Mouse (Mus musculus) heart, embryonic 11.5 days (tissue): ENCODE results near the gene Xpot. TPM values are rescaled to one million over a fixed set of nuclear protein-coding genes. Genes with fewer than 3 reads are reported as not detected.

Experiments used
- ATAC-seq: fragments of 200-750 bp; cut with Nextera tagmentation; replicated peaks from 2 replicates; pipeline ENCODE4 v1.8.0; 2017; ENCODE audit warnings: moderate library complexity; ENCODE audit not compliant: insufficient number of reproducible peaks, low FRiP score, low TSS enrichment
- H3K27ac ChIP-seq: fragments of 300-500 bp; sonication (generic); 2 replicates; pipeline ENCODE4 v1.5.1; 2014; ENCODE audit warnings: mild to moderate bottlenecking, low read depth, low read length
- H3K27me3 ChIP-seq: fragments of 300-500 bp; sonication (generic); 2 replicates; pipeline ENCODE4 v1.6.1; 2014; ENCODE audit warnings: mild to moderate bottlenecking, low read length, mixed read lengths; ENCODE audit not compliant: control insufficient read depth, insufficient read depth
- H3K36me3 ChIP-seq: fragments of 300-500 bp; sonication (generic); 2 replicates; pipeline ENCODE4 v1.6.1; 2014; ENCODE audit warnings: mild to moderate bottlenecking, low read length, moderate library complexity, mixed read lengths; ENCODE audit not compliant: control insufficient read depth, insufficient read depth
- H3K4me1 ChIP-seq: fragments of 300-500 bp; sonication (generic); 2 replicates; pipeline ENCODE4 v1.6.1; 2014; ENCODE audit warnings: low read length; ENCODE audit not compliant: control insufficient read depth, insufficient read depth
- H3K4me2 ChIP-seq: fragments of 300-500 bp; sonication (generic); 2 replicates; pipeline ENCODE4 v1.6.1; 2014; ENCODE audit warnings: mild to moderate bottlenecking, moderate library complexity
- H3K4me3 ChIP-seq: fragments of 300-500 bp; sonication (generic); 2 replicates; pipeline ENCODE4 v1.5.1; 2014; ENCODE audit warnings: low read depth, low read length
- H3K9ac ChIP-seq: fragments of 300-500 bp; sonication (generic); 2 replicates; pipeline ENCODE4 v1.6.1; 2014; ENCODE audit warnings: mild to moderate bottlenecking, low read depth, low read length, moderate library complexity
- H3K9me3 ChIP-seq: fragments of 300-500 bp; sonication (generic); replicated peaks from 2 replicates; pipeline ENCODE4 v1.6.1; 2016; ENCODE audit warnings: low read length; ENCODE audit not compliant: control insufficient read depth
- WGBS: fragments of 180-500 bp; shearing (Covaris S2); extraction: QIAGEN DNeasy Blood & Tissue Kit; methylation state at CpG from one replicate; pipeline ENCODE4 v1.1.7; 2014; ENCODE audit not compliant: insufficient replicate concordance; 5-methylcytosine and 5-hydroxymethylcytosine counted together
- polyA plus RNA-seq: library from polyadenylated mRNA; unstranded; fragments of >200 nt; fragmentation: Nextera tagmentation; extraction: Ambion mirVana; gene quantifications from 2 replicates; pipeline ENCODE4 v1.2.1, GENCODE M21; 2014

Gene Xpot
- polyA plus RNA-seq, 1 experiment from 2014 or later, result 35.3 TPM

DNA sequence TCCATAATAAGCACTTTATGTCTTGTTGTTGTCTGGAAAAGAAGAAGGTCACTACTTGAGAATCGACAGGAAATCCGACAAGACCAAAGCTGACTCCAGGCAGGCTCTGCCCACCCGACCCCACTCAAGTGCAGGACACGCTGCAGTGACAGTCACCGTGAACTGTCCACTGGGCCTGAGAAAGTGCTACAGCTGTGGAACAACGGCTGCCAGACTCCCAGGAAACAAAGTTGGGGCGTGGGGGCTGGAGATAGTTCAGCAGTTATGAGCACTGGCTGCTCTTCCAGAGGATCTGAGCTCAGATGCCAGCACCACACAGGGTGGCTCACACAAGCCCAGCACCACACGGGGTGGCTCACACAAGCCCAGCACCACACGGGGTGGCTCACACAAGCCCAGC lies 49.8 kb downstream of the Xpot start:
- Histone ChIP-seq H3K27me3 (no peaks in the 10 kb centered on the region), H3K4me3 (no peak overlapping the region), H3K9me3 (no peaks in the 10 kb centered on the region), H3K36me3 (peaks cover 18% of the 10 kb centered on the region), H3K9ac (no peak overlapping the region), H3K27ac (no peak overlapping the region), H3K4me2 (no peak overlapping the region), H3K4me1 (no peaks in the 10 kb centered on the region)
- no peak for ATAC-seq
- 82% methylated on average over 9 of the region's 9 CpGs for WGBS

DNA sequence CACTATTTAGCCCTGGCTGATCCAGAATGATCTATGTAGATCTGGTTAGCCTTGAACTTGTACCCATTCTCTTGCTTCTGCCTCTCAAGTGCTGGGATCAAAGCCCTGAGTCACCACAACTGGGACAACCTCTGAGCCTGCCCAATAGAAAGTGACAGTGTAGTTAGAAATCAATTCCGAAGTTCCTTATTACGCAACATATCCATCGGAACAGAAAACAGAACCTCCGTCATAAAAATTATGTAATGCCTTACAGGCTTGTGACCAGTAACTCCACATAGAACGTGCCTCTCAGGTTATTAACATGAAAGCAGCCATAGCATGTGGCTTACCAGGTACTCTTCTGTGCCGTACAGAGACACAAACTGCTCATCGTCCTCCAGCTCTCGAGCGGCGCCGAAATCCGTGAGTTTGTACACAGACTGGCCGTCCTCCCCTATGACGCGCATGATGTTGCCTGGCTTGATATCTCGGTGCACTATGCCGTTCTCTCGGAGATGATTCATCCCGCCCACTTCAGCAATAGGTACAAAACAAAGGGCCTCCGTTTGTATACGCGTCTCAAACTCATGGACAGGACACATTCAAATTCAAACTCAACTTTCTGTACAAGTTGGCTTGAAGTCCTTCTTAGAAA lies 54.5 kb downstream of the Xpot start:
- Histone ChIP-seq H3K4me1 (peaks cover 7% of the 10 kb centered on the region; the same call in 1 of the 2 replicates), H3K9ac (no peak overlapping the region), H3K4me3 (no peak overlapping the region), H3K9me3 (no peaks in the 10 kb centered on the region), H3K36me3 (peaks cover 17% of the 10 kb centered on the region), H3K27me3 (no peaks in the 10 kb centered on the region), H3K4me2 (no peak overlapping the region), H3K27ac (no peak overlapping the region)
- 95% methylated on average over 22 of the region's 22 CpGs for WGBS
- ATAC-seq, result no peak

DNA sequence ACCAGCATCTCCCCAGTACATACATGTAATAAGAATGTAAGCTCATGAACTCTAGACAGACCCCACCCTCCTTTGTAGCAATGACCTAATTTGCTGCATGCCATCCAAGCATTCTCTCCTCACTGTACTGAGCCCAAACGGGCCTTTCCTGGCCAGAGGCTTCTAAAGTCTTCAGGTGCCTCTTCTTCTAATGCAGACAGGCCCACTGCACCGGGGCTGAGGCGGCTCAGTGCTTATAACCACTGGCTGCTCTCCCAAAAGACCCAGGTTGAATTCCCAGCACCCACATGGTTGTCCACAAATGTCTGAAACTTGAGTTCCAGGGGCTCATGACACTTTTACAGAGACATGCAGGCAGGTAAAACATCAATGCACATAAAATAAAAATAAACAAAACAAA lies 55.1 kb downstream of the Xpot start:
- H3K4me2 ChIP-seq, result no peak overlapping the region
- H3K9me3 ChIP-seq, result no peaks in the 10 kb centered on the region
- no peak overlapping the region for H3K27ac ChIP-seq
- no peaks in the 10 kb centered on the region for H3K27me3 ChIP-seq
- WGBS, result 84% methylated on average over 3 of the region's 3 CpGs
- ATAC-seq, result no peak
- peaks cover 7% of the 10 kb centered on the region; the same call in 1 of the 2 replicates for H3K4me1 ChIP-seq
- no peak overlapping the region for H3K9ac ChIP-seq
- peaks cover 17% of the 10 kb centered on the region for H3K36me3 ChIP-seq
- H3K4me3 ChIP-seq, result no peak overlapping the region

DNA sequence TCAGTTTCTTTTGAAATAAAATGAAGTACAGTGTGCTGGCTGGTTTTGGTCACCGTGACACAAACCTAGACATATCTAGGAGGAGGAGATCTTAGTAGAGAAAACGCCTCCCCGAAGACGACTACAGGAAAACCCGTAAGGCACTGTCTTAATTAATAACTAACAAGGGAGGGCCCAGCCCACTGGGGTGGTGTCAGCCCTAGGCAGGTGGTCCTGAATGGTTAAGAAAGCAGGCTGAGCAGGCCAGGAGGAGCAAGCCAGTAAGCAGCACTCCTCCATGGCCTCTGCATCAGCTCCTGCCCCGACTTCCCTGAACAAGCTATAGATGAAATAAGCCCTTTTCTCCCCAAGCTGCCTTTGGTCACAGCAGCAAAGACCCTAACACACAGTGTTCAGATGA lies 56.3 kb downstream of the Xpot start:
- Histone ChIP-seq H3K4me2 (no peak overlapping the region), H3K4me3 (no peak overlapping the region), H3K27ac (peak overlapping the region; percentile 74), H3K27me3 (no peaks in the 10 kb centered on the region), H3K36me3 (peaks cover 14% of the 10 kb centered on the region), H3K4me1 (peaks cover 7% of the 10 kb centered on the region; the same call in 1 of the 2 replicates), H3K9ac (no peak overlapping the region), H3K9me3 (no peaks in the 10 kb centered on the region)
- WGBS, result 69% methylated on average over 6 of the region's 6 CpGs
- no peak for ATAC-seq

DNA sequence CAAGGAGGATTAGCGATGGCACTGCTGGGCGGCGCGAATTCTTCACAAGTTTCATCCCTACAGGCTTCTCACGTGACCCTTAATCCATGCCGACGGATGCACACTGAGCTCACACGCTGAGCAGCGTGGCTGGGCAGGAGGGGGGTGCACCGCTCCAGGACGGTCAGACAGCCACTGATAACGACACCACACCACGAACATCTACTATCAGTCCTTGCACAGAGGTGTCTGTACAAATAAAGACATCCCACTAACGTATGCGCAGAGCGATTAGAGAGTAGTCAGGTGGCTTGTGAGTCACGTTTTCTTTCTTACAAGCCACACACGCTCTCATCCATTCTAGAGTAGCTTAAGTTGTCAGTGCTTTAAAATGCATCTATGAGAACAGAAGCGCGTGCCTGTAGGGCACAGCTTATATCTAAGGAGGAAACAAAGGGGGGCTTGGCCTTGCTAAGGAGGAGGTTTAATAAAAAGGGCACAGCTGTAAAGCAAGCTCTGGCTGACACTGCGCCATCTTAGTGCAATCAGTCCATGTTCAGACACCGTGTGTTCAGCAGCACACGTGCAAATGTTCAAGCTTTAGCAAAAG lies 57.0 kb downstream of the Xpot start:
- ATAC-seq, result peak; percentile 100
- H3K4me3 ChIP-seq, result no peak overlapping the region
- peaks cover 7% of the 10 kb centered on the region; the same call in 1 of the 2 replicates for H3K4me1 ChIP-seq
- H3K9me3 ChIP-seq, result no peaks in the 10 kb centered on the region
- peaks cover 11% of the 10 kb centered on the region for H3K36me3 ChIP-seq
- 9% methylated on average over 23 of the region's 23 CpGs for WGBS
- H3K4me2 ChIP-seq, result peak overlapping the region; percentile 40
- peak overlapping the region; percentile 1; the same call in 1 of the 2 replicates for H3K9ac ChIP-seq
- H3K27me3 ChIP-seq, result no peaks in the 10 kb centered on the region
- H3K27ac ChIP-seq, result peak overlapping the region; percentile 74

DNA sequence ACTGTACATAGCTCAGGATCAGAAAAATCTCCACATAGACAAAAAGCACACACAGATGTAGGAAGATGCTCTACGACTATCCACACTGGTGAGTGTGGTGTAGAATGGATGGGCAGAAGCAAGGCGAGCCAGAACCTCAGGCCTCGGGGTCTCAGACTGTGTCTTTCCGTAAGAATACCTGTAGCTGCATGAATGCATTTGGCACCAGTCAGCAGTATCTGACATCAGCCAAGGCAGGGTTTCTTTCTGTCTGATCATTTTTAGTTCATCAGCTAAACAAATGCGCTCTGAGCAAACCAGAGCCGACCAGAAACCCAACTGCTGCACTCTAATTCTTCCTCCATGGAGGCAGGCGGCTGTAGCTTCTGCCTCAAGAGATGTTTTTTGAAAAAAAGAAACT lies 57.6 kb downstream of the Xpot start:
- H3K4me2 ChIP-seq, result peak overlapping the region; percentile 40
- no peaks in the 10 kb centered on the region for H3K27me3 ChIP-seq
- no peak for ATAC-seq
- H3K9me3 ChIP-seq, result no peaks in the 10 kb centered on the region
- peak overlapping the region; percentile 60 for H3K27ac ChIP-seq
- H3K4me1 ChIP-seq, result peaks cover 7% of the 10 kb centered on the region; the same call in 1 of the 2 replicates
- H3K9ac ChIP-seq, result peak overlapping the region; percentile 47; the same call in 1 of the 2 replicates
- H3K4me3 ChIP-seq, result no peak overlapping the region
- peaks cover 11% of the 10 kb centered on the region for H3K36me3 ChIP-seq
- WGBS, result 66% methylated on average over 7 of the region's 7 CpGs

DNA sequence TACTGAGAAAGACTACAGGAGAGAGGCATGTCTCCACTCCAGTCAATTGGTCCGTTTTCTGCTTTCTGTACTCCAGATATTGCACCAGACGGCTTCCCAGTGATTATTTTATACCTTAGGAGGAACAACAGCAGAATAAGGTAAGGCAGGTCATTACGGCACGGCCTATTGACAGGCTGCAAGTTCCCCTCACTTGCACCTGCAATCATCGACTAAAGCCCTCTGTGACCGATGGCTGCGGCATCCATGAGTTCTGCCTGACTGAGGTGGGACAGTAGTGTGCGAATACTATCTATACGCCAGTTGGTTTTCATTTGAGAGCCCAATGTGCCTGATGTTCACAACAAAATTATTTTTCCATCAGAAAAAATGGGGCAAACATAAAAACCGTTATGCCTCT lies 58.1 kb downstream of the Xpot start:
- H3K4me2 ChIP-seq, result no peak overlapping the region

DNA sequence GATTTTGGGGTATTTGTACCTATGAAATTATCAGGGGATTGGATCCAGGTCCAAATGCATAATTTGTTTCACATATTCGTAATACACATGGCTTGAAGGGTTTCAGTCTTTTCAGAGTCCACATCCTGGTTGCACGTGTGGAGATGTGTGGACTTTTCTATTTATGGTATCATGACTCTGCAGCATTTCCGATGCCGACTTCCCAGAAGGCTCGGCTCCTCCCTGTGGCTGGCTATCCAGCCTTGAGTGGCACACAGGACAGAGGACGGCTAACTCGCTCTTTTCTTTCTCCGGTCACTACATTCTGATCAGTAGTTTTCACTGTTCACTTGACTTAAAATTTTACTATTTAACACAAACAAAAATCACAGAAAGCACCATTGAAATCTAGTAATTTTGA lies 61.7 kb downstream of the Xpot start:
- H3K4me1 ChIP-seq, result peaks cover 7% of the 10 kb centered on the region; the same call in 1 of the 2 replicates
- no peak for ATAC-seq
- WGBS, result 79% methylated on average over 8 of the region's 8 CpGs

More for the DNA sequence above, 58.1 kb downstream of the Xpot start:
- no peak overlapping the region for H3K4me3 ChIP-seq
- H3K36me3 ChIP-seq, result peaks cover 11% of the 10 kb centered on the region
- peak overlapping the region; percentile 60; the same call in 1 of the 2 replicates for H3K27ac ChIP-seq
- no peak for ATAC-seq
- 92% methylated on average over 10 of the region's 10 CpGs for WGBS
- H3K4me1 ChIP-seq, result peaks cover 7% of the 10 kb centered on the region; the same call in 1 of the 2 replicates
- H3K9ac ChIP-seq, result no peak overlapping the region
- no peaks in the 10 kb centered on the region for H3K27me3 ChIP-seq
- no peaks in the 10 kb centered on the region for H3K9me3 ChIP-seq

More for the DNA sequence above, 61.7 kb downstream of the Xpot start:
- no peak overlapping the region for H3K9ac ChIP-seq
- H3K4me3 ChIP-seq, result no peak overlapping the region
- H3K9me3 ChIP-seq, result no peaks in the 10 kb centered on the region
- H3K27me3 ChIP-seq, result no peaks in the 10 kb centered on the region
- H3K36me3 ChIP-seq, result peaks cover 17% of the 10 kb centered on the region
- no peak overlapping the region for H3K27ac ChIP-seq
- H3K4me2 ChIP-seq, result no peak overlapping the region
